Mouse (Mus musculus): ENCODE measurements around the gene D16Ertd472e. TPM values are rescaled to one million over a fixed set of nuclear protein-coding genes. Genes with fewer than 3 reads are reported as not detected.
"Not testable (repeated sequence)": the region's sequence is repeated elsewhere in the genome, so short reads cannot be mapped to it uniquely, and the experiment has no call there.

D16Ertd472e gene
- polyA plus RNA-seq, 1 experiment from 2014 or later, result 3.1 TPM

DNA sequence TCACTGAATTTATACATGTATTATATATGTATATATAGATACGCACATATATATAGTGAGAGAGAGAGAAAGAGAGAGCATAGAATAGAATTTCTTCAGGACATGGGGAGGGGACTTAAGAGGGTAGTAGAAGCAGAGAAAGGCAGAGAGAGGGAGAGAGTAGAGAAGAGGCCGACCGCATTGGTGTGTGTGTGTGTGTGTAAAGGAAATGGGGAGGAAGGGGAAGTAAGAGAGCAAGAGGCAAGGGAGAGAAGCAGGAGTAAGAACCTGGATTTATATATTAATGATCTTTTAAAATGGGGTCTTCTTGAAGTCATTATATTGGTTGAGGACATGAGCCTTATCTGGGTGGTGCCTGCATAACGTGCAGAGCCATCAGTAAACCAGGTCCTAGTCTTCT lies 53.5 kb downstream of the D16Ertd472e start:
- H3K4me1 ChIP-seq (replicated peaks; ENCODE audit: control insufficient read depth, insufficient read depth, low read length), result no peaks in the 10 kb centered on the region
- no peak for TF ChIP-seq CTCF (IDR thresholded peaks at IDR 0.05; ENCODE audit: low read depth)
- H3K9ac ChIP-seq (ENCODE audit: low read depth, low read length), result no peak overlapping the region
- H3K9me3 ChIP-seq (ENCODE audit: control insufficient read depth), result no peaks in the 10 kb centered on the region
- ATAC-seq, result no peak
- no peak overlapping the region for H3K27ac ChIP-seq (ENCODE audit: low read depth, low read length)
- WGBS, result 88% methylated on average over 4 of the region's 4 CpGs
- no peak overlapping the region for H3K4me3 ChIP-seq (ENCODE audit: low read depth, low read length)
- no peak overlapping the region for H3K4me2 ChIP-seq (replicated peaks; ENCODE audit: low read depth)
- no peaks in the 10 kb centered on the region for H3K36me3 ChIP-seq (ENCODE audit: control insufficient read depth, insufficient read depth)
- H3K27me3 ChIP-seq (replicated peaks; ENCODE audit: control insufficient read depth, insufficient read depth, low read length), result no peaks in the 10 kb centered on the region

DNA sequence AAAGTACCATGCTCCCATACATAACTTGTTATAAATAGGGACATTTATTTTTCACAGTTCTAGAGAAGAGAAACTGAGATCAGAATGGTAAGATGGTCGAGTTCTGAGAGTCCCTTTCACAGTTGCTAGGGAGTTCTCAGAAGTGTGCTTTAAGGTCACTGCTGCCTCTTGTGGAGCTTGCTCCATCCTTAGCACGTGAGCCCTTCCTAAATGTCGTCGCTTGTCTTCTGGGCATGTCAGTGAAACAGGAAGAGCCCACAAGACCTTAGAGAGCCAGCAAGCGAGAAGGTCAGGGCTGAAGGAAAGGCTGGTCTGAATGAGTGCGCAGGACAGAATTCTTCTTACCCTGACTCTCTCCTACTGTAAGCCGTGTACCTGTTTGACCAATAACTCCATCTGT lies 57.8 kb downstream of the D16Ertd472e start:
- WGBS, result 72% methylated on average over 7 of the region's 7 CpGs

DNA sequence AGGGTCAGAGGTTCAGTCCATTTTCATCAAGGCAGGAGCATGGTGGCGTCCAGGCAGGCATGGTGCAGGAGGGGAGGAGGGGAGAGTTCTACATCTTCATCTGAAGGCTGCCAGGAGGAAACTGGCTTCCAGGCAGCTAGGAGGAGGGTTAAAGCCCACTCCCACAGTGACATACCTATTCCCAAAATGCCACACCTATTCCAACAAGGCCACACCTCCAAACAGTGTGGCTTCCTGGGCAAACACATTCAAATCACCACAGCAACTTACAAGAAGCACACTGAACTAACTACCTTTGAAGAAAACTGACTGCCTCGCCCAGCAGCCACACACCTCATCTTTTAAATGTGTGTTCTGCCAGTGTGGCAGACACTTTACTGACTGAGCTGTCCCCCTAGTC lies 59.3 kb downstream of the D16Ertd472e start:
- Histone ChIP-seq H3K9me3 (ENCODE audit: control insufficient read depth) (no peaks in the 10 kb centered on the region), H3K36me3 (ENCODE audit: control insufficient read depth, insufficient read depth) (no peaks in the 10 kb centered on the region), H3K27me3 (replicated peaks; ENCODE audit: control insufficient read depth, insufficient read depth, low read length) (no peaks in the 10 kb centered on the region), H3K4me1 (replicated peaks; ENCODE audit: control insufficient read depth, insufficient read depth, low read length) (no peaks in the 10 kb centered on the region), H3K9ac (ENCODE audit: low read depth, low read length) (no peak overlapping the region), H3K27ac (ENCODE audit: low read depth, low read length) (no peak overlapping the region), H3K4me3 (ENCODE audit: low read depth, low read length) (no peak overlapping the region), H3K4me2 (replicated peaks; ENCODE audit: low read depth) (no peak overlapping the region)
- no peak for TF ChIP-seq CTCF (IDR thresholded peaks at IDR 0.05; ENCODE audit: low read depth)
- ATAC-seq, result no peak
- WGBS, result 77% methylated on average over 2 of the region's 2 CpGs

More for the DNA sequence above, 57.8 kb downstream of the D16Ertd472e start:
- Histone ChIP-seq H3K27ac (ENCODE audit: low read depth, low read length) (no peak overlapping the region), H3K9me3 (ENCODE audit: control insufficient read depth) (no peaks in the 10 kb centered on the region), H3K27me3 (replicated peaks; ENCODE audit: control insufficient read depth, insufficient read depth, low read length) (no peaks in the 10 kb centered on the region), H3K9ac (ENCODE audit: low read depth, low read length) (no peak overlapping the region), H3K36me3 (ENCODE audit: control insufficient read depth, insufficient read depth) (no peaks in the 10 kb centered on the region), H3K4me3 (ENCODE audit: low read depth, low read length) (no peak overlapping the region), H3K4me1 (replicated peaks; ENCODE audit: control insufficient read depth, insufficient read depth, low read length) (no peaks in the 10 kb centered on the region), H3K4me2 (replicated peaks; ENCODE audit: low read depth) (no peak overlapping the region)
- no peak for TF ChIP-seq CTCF (IDR thresholded peaks at IDR 0.05; ENCODE audit: low read depth)
- no peak for ATAC-seq

DNA sequence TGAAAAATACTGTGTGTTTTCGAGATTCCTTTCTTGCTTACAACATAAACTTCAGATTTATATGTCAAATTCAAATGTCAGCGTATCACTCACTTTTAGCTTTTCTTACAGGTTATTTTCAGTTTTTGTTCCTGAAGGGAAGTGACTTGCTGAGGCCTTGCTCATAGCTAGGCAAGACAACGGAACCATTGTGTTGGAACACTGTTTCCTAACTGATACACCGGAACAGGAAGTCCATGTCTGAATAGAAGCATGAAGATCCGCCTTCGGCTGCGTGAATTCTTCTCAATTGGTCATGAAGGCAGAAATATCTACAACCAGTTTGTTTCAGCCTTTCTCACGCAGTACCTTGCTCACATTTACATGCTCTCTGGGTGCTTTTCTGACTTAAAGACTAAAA lies 65.0 kb downstream of the D16Ertd472e start:
- no peak for ATAC-seq
- Histone ChIP-seq H3K36me3 (ENCODE audit: control insufficient read depth, insufficient read depth) (no peaks in the 10 kb centered on the region), H3K4me3 (ENCODE audit: low read depth, low read length) (no peak overlapping the region), H3K27ac (ENCODE audit: low read depth, low read length) (no peak overlapping the region), H3K4me2 (replicated peaks; ENCODE audit: low read depth) (no peak overlapping the region), H3K4me1 (replicated peaks; ENCODE audit: control insufficient read depth, insufficient read depth, low read length) (no peaks in the 10 kb centered on the region), H3K9ac (ENCODE audit: low read depth, low read length) (no peak overlapping the region), H3K9me3 (ENCODE audit: control insufficient read depth) (no peaks in the 10 kb centered on the region), H3K27me3 (replicated peaks; ENCODE audit: control insufficient read depth, insufficient read depth, low read length) (no peaks in the 10 kb centered on the region)
- 86% methylated on average over 8 of the region's 8 CpGs for WGBS
- TF ChIP-seq CTCF (IDR thresholded peaks at IDR 0.05; ENCODE audit: low read depth), result no peak

DNA sequence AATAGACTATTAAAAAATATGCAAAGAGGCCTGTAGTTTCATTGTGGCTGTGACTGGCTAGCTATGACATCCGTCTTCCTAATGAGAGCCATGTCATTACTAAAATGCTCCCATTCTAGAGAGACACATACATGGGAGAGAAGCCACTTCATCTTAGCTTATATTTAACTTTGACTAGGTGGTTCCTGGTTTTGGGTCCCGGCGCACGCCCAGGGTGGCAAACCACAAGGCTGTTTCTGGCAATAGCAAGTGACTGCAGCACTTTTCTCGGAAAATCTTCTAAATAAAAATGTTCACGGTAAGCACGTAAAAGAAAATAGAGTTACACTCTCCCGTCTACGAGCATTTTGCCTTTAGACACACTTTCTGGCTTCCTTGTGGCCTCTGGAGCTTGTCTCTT lies 74.0 kb downstream of the D16Ertd472e start:
- Histone ChIP-seq H3K4me1 (replicated peaks; ENCODE audit: control insufficient read depth, insufficient read depth, low read length) (no peaks in the 10 kb centered on the region), H3K4me2 (replicated peaks; ENCODE audit: low read depth) (no peak overlapping the region), H3K36me3 (ENCODE audit: control insufficient read depth, insufficient read depth) (no peaks in the 10 kb centered on the region), H3K4me3 (ENCODE audit: low read depth, low read length) (no peak overlapping the region), H3K9ac (ENCODE audit: low read depth, low read length) (no peak overlapping the region), H3K27me3 (replicated peaks; ENCODE audit: control insufficient read depth, insufficient read depth, low read length) (no peaks in the 10 kb centered on the region), H3K9me3 (ENCODE audit: control insufficient read depth) (no peaks in the 10 kb centered on the region), H3K27ac (ENCODE audit: low read depth, low read length) (no peak overlapping the region)
- no peak for ATAC-seq
- WGBS, result 89% methylated on average over 9 of the region's 9 CpGs
- no peak for TF ChIP-seq CTCF (IDR thresholded peaks at IDR 0.05; ENCODE audit: low read depth)

GRCm38 (mm10) chr16:78492696-78493095 lies 83.8 kb downstream of the D16Ertd472e start:
- not testable (repeated sequence) for H3K27me3 ChIP-seq (replicated peaks; ENCODE audit: control insufficient read depth, insufficient read depth, low read length); H3K9ac ChIP-seq (ENCODE audit: low read depth, low read length); H3K36me3 ChIP-seq (ENCODE audit: control insufficient read depth, insufficient read depth); H3K4me2 ChIP-seq (replicated peaks; ENCODE audit: low read depth); H3K4me3 ChIP-seq (ENCODE audit: low read depth, low read length); H3K27ac ChIP-seq (ENCODE audit: low read depth, low read length); H3K9me3 ChIP-seq (ENCODE audit: control insufficient read depth); H3K4me1 ChIP-seq (replicated peaks; ENCODE audit: control insufficient read depth, insufficient read depth, low read length); ATAC-seq
- WGBS, result 95% methylated on average over 10 of the region's 12 CpGs

GRCm38 (mm10) chr16:78490779-78491178 lies 85.7 kb downstream of the D16Ertd472e start:
- Histone ChIP-seq H3K9me3 (ENCODE audit: control insufficient read depth) (no peaks in the 10 kb centered on the region), H3K9ac (ENCODE audit: low read depth, low read length) (no peak overlapping the region), H3K4me3 (ENCODE audit: low read depth, low read length) (no peak overlapping the region), H3K4me1 (replicated peaks; ENCODE audit: control insufficient read depth, insufficient read depth, low read length) (no peaks in the 10 kb centered on the region), H3K27ac (ENCODE audit: low read depth, low read length) (no peak overlapping the region), H3K36me3 (ENCODE audit: control insufficient read depth, insufficient read depth) (no peaks in the 10 kb centered on the region), H3K27me3 (replicated peaks; ENCODE audit: control insufficient read depth, insufficient read depth, low read length) (no peaks in the 10 kb centered on the region), H3K4me2 (replicated peaks; ENCODE audit: low read depth) (peak overlapping the region; percentile 46; the same call in 1 of the 2 replicates)
- no peak for ATAC-seq
- no peak for TF ChIP-seq CTCF (IDR thresholded peaks at IDR 0.05; ENCODE audit: low read depth)
- 60% methylated on average over 5 of the region's 5 CpGs for WGBS

Other genes with a start within 250 kb of the D16Ertd472e start
- 25.5 and 26.9 TPM in 2 replicates for gene Btg3, start 199.5 kb downstream of the D16Ertd472e start, polyA plus RNA-seq (2015; fragmentation: Nextera tagmentation; extraction: Ambion mirVana)

All from intestine, postnatal 0 days (tissue).